Mouse (Mus musculus) heart, postnatal 25 days (tissue): Measurements from ENCODE around the gene Erg. TPM values are rescaled to one million over a fixed set of nuclear protein-coding genes. Genes with fewer than 3 reads are reported as not detected.

ENCODE experiments used
- DNase-seq: peaks from one replicate; pipeline ENCODE4 v3.0.0; 2022; ENCODE audit warnings: low spot score
- intact Hi-C: fragments of 180-260 bp; cut with DNase I; formaldehyde crosslinking; loops from one replicate; pipeline ENCODE4 v1.15.1; 2025
- total RNA-seq, 2 experiments: library from RNA; stranded (reverse); gene quantifications; 2 replicates each; pipeline ENCODE4 v1.2.3; 2021

Gene Erg
- total RNA-seq, 2 experiments from 2014 or later: 29.8 to 33.0 TPM

- DNase-seq: no peak
- intact Hi-C loops: no loop called here
Observed at GRCm38 (mm10) chr16:95586726-95587125, 333 bp upstream of the Erg start.

- DNase-seq: no peak
Observed at GRCm38 (mm10) chr16:95585541-95586310, 667 bp downstream of the Erg start.

GRCm38 (mm10) chr16:95584751-95585528 lies 1.5 kb downstream of the Erg start:
- intact Hi-C loops: no loop called here
- no peak for DNase-seq

More at GRCm38 (mm10) chr16:95585541-95586310, 667 bp downstream of the Erg start:
- intact Hi-C loops: no loop called here

- no peak for DNase-seq
Observed at GRCm38 (mm10) chr16:95579289-95579688, 7.1 kb downstream of the Erg start.

GRCm38 (mm10) chr16:95573163-95573562 lies 13.2 kb downstream of the Erg start:
- peak; percentile 23 for DNase-seq
- intact Hi-C loops: loop anchor here (5.0 to 10.0 kb wide), 2 partner anchors 106 to 378 kb away; no protein-coding TSS in a partner anchor

More at GRCm38 (mm10) chr16:95579289-95579688, 7.1 kb downstream of the Erg start:
- intact Hi-C loops: loop anchor here (10.0 kb wide), 1 partner anchor 384 kb away; no protein-coding TSS in a partner anchor

- intact Hi-C loops: loop anchor here (2.0 to 10.0 kb wide), 3 partner anchors 103 to 376 kb away; no protein-coding TSS in a partner anchor
- DNase-seq: no peak
Observed at GRCm38 (mm10) chr16:95570616-95571015, 15.8 kb downstream of the Erg start.

GRCm38 (mm10) chr16:95556834-95557233 lies 29.6 kb downstream of the Erg start:
- intact Hi-C loops: no loop called here
- no peak for DNase-seq

GRCm38 (mm10) chr16:95553136-95553535 lies 33.3 kb downstream of the Erg start:
- intact Hi-C loops: no loop called here
- DNase-seq: no peak

GRCm38 (mm10) chr16:95552495-95552894 lies 33.9 kb downstream of the Erg start:
- DNase-seq: no peak
- intact Hi-C loops: no loop called here

GRCm38 (mm10) chr16:95550496-95550895 lies 35.9 kb downstream of the Erg start:
- no peak for DNase-seq
- intact Hi-C loops: no loop called here

GRCm38 (mm10) chr16:95544753-95545152 lies 41.6 kb downstream of the Erg start:
- DNase-seq: no peak
- intact Hi-C loops: no loop called here

- intact Hi-C loops: no loop called here
- DNase-seq: no peak
Observed at GRCm38 (mm10) chr16:95543471-95543870, 42.9 kb downstream of the Erg start.

- no peak for DNase-seq
- intact Hi-C loops: no loop called here
Observed at GRCm38 (mm10) chr16:95535151-95535550, 51.2 kb downstream of the Erg start.

- intact Hi-C loops: loop anchor here (5.0 kb wide), 1 partner anchor 40 kb away; no protein-coding TSS in a partner anchor
Observed at GRCm38 (mm10) chr16:95532387-95533077, 53.9 kb downstream of the Erg start.

GRCm38 (mm10) chr16:95527561-95527960 lies 58.8 kb downstream of the Erg start:
- intact Hi-C loops: no loop called here
- DNase-seq: no peak

More at GRCm38 (mm10) chr16:95532387-95533077, 53.9 kb downstream of the Erg start:
- no peak for DNase-seq

GRCm38 (mm10) chr16:95519520-95519919 lies 66.9 kb downstream of the Erg start:
- intact Hi-C loops: no loop called here
- no peak for DNase-seq

- intact Hi-C loops: no loop called here
- no peak for DNase-seq
Observed at GRCm38 (mm10) chr16:95506051-95506450, 80.3 kb downstream of the Erg start.

GRCm38 (mm10) chr16:95496582-95497300 lies 89.7 kb downstream of the Erg start:
- intact Hi-C loops: no loop called here
- DNase-seq: no peak

- DNase-seq: no peak
- intact Hi-C loops: loop anchor here (5.0 kb wide), 1 partner anchor 38 kb away; no protein-coding TSS in a partner anchor
Observed at GRCm38 (mm10) chr16:95494108-95494507, 92.3 kb downstream of the Erg start.
